Mouse (Mus musculus): Measurements from ENCODE around the gene Gucy2c. TPM values are rescaled to one million over a fixed set of nuclear protein-coding genes. Genes with fewer than 3 reads are reported as not detected.
"Not testable (repeated sequence)": the region's sequence is repeated elsewhere in the genome, so short reads cannot be mapped to it uniquely, and the experiment has no call there.

Gene Gucy2c
- polyA plus RNA-seq, 1 experiment from 2014 or later, result 0.40 TPM

DNA sequence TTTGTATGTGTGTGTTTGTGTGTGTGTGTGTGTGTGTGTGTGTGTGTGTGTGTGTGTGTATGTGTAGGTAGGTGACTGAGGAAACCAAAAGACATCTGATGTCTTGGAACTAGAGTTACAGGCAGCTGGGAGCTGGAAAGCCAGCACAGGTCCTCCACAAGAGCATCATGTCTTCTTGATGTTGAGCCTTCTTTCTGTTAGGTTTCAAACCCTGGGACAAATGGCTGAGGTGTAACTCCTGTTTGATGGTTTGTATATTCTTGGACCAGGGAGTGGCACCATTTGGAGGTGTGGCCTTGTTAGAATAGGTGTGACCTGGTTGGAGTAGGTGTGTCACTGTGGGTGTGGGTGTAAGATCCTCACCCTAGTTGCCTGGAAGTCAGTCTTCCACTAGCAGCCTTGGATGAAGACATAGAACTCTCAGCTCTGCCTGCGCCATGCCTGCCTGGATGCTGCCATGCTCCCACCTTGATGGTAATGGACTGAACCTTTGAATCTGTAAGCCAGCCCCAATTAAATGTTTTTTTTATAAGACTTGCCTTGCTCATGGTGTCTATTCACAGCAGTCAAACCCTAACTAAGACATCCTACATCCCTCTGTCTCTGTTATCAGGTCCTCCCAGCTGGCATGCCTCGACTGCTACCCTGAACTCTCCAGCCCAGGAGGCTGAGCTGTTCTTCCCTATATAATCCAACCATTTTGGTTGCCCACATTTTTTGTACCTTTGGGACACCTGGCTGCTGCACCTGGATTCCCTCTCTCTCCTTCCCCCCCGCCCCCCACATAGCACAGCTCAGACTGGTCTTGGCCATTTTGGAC lies 16.5 kb upstream of the Gucy2c start:
- H3K9ac ChIP-seq (ENCODE audit: low read length); H3K4me2 ChIP-seq (ENCODE audit: low read depth); H3K27ac ChIP-seq (ENCODE audit: low read depth, low read length); H3K36me3 ChIP-seq (ENCODE audit: control insufficient read depth, insufficient read depth, low read length); H3K4me3 ChIP-seq (ENCODE audit: low read depth, low read length); H3K4me1 ChIP-seq (ENCODE audit: control insufficient read depth, insufficient read depth, low read length); ATAC-seq (ENCODE audit: insufficient read depth, low FRiP score, low TSS enrichment); H3K9me3 ChIP-seq (ENCODE audit: control insufficient read depth, low read length); H3K27me3 ChIP-seq (ENCODE audit: control insufficient read depth, insufficient read depth, low read length); DNase-seq (ENCODE audit: low spot score): not testable (repeated sequence)
- 88% methylated on average over 3 of the region's 3 CpGs for WGBS

DNA sequence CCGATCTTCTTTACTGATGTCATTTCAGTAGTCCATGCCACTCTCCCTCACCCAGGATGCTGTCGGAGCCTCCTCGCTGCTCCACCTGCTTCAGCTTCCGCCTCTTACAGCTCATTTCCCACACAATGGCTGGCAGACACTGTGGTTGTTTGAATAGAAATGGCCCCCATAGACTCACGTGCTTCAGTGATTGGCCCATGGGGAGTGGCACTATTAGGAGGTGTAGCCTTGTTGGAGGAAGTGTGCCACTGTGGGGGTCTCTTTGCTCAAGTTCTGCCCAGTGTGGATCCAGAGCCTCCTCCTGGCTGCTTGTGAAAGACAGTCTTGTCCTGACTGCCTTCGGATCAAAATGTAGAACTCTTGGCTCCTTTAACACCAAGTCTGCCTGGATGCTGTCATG lies 14.3 kb upstream of the Gucy2c start:
- H3K9ac ChIP-seq (ENCODE audit: low read length), result no peak overlapping the region
- 50% methylated on average over 6 of the region's 6 CpGs for WGBS
- H3K4me1 ChIP-seq (ENCODE audit: control insufficient read depth, insufficient read depth, low read length), result no peaks in the 10 kb centered on the region
- DNase-seq (ENCODE audit: low spot score), result no peak
- no peaks in the 10 kb centered on the region for H3K36me3 ChIP-seq (ENCODE audit: control insufficient read depth, insufficient read depth, low read length)
- H3K9me3 ChIP-seq (ENCODE audit: control insufficient read depth, low read length), result no peaks in the 10 kb centered on the region
- no peak overlapping the region for H3K4me3 ChIP-seq (ENCODE audit: low read depth, low read length)
- no peak for ATAC-seq (ENCODE audit: insufficient read depth, low FRiP score, low TSS enrichment)
- no peak overlapping the region for H3K4me2 ChIP-seq (ENCODE audit: low read depth)
- no peak overlapping the region for H3K27ac ChIP-seq (ENCODE audit: low read depth, low read length)
- no peaks in the 10 kb centered on the region for H3K27me3 ChIP-seq (ENCODE audit: control insufficient read depth, insufficient read depth, low read length)

GRCm38 (mm10) chr6:136795110-136795509 lies 13.5 kb upstream of the Gucy2c start:
- no peaks in the 10 kb centered on the region for H3K27me3 ChIP-seq (ENCODE audit: control insufficient read depth, insufficient read depth, low read length)
- WGBS, result 52% methylated on average over 1 of the region's 1 CpGs
- no peaks in the 10 kb centered on the region for H3K4me1 ChIP-seq (ENCODE audit: control insufficient read depth, insufficient read depth, low read length)
- no peak for ATAC-seq (ENCODE audit: insufficient read depth, low FRiP score, low TSS enrichment)
- H3K9me3 ChIP-seq (ENCODE audit: control insufficient read depth, low read length), result no peaks in the 10 kb centered on the region
- H3K9ac ChIP-seq (ENCODE audit: low read length), result no peak overlapping the region
- DNase-seq (ENCODE audit: low spot score), result no peak
- H3K4me2 ChIP-seq (ENCODE audit: low read depth), result no peak overlapping the region
- H3K36me3 ChIP-seq (ENCODE audit: control insufficient read depth, insufficient read depth, low read length), result no peaks in the 10 kb centered on the region
- H3K27ac ChIP-seq (ENCODE audit: low read depth, low read length), result no peak overlapping the region
- H3K4me3 ChIP-seq (ENCODE audit: low read depth, low read length), result no peak overlapping the region

DNA sequence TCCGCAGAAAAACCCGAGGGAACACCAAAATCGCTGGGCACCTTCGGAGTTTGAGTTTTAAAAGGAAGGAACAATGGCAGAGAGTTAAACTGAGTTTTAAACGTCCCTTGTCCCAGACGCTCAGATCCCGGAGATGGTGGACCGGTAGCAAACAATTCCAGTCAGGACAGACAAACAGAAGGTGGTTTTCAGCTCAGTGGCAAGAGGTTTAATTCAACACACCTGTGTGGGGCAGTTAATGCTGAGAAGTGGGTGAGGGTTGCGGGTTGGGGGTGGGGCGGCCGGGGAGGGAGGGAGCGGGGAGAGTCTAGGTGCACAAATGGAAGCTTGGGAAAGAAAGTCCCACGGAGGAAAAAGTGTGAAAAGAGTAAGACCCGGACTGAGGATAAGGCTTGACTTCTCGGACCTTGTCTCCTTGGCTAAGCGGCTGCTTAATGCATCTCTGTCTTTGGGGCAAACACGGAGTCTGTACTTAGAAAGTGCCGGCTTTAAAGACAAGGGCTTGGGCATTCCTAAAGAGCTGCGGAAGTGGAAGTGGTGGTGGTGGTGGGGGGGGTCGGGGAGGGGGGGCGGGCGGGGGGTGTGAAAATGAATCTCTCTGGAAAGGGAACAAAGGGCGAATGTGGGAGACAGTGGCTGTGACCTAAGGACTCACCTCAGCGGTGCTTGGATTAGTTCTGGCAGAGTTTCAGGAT lies 12.4 kb upstream of the Gucy2c start:
- peak overlapping the region; percentile 63 for H3K4me2 ChIP-seq (ENCODE audit: low read depth)
- no peaks in the 10 kb centered on the region for H3K36me3 ChIP-seq (ENCODE audit: control insufficient read depth, insufficient read depth, low read length)
- 2% methylated on average over 21 of the region's 24 CpGs for whole genome bisulfite sequencing
- H3K27ac ChIP-seq (ENCODE audit: low read depth, low read length), result no peak overlapping the region
- peak overlapping the region; percentile 29 for H3K4me3 ChIP-seq (ENCODE audit: low read depth, low read length)
- peak overlapping the region; percentile 40 for H3K9ac ChIP-seq (ENCODE audit: low read length)
- no peaks in the 10 kb centered on the region for H3K9me3 ChIP-seq (ENCODE audit: control insufficient read depth, low read length)
- no peaks in the 10 kb centered on the region for H3K4me1 ChIP-seq (ENCODE audit: control insufficient read depth, insufficient read depth, low read length)
- ATAC-seq (ENCODE audit: insufficient read depth, low FRiP score, low TSS enrichment), result peak; percentile 47
- no peak for DNase-seq (ENCODE audit: low spot score)
- H3K27me3 ChIP-seq (ENCODE audit: control insufficient read depth, insufficient read depth, low read length), result no peaks in the 10 kb centered on the region

DNA sequence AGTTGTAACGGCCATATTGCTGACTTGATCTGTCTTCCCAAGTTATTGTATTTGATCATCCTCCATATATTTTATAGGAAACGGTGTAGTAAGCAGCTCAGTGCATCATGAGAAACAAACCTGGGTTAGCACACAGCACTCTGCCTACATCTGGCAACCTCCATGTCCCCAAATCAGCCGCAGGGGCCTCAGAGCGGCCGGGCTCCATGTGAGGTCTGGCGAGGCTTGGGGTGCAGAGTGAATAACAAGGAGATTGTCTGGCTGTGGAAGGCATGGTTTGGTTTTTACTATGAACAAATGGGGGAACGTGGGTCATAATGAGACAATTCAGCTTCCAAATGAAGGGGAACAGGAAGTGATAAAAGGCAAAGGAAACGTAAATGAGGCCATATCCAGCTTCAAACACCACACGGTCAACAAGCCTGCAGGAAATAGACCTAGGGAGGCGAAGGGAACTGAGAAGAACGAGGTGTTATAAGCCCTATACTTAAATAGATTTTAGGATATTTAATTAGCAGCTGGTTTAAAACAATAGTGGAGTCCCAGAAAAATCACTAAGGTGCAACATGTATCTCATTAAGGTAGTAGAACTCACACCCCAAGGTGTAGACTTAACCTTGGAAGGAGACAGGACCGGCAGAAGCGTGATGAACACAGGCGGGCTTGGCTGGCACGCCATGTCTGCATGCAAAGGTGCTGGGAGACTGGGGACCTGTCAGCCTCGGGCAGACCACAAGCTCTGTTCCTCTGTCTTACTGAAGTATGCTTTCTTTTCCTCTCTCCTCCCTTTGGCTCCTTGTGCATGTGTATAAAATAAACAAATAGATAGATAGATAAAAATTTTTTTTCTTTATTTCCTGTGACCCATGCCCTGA lies 11.6 kb upstream of the Gucy2c start:
- no peaks in the 10 kb centered on the region for H3K9me3 ChIP-seq (ENCODE audit: control insufficient read depth, low read length)
- no peaks in the 10 kb centered on the region for H3K27me3 ChIP-seq (ENCODE audit: control insufficient read depth, insufficient read depth, low read length)
- ATAC-seq (ENCODE audit: insufficient read depth, low FRiP score, low TSS enrichment) (no peak), DNase-seq (ENCODE audit: low spot score) (no peak)
- H3K36me3 ChIP-seq (ENCODE audit: control insufficient read depth, insufficient read depth, low read length), result no peaks in the 10 kb centered on the region
- H3K4me3 ChIP-seq (ENCODE audit: low read depth, low read length), result 0 out of 2 replicates have a peak overlapping the region, but pooled peaks have one; percentile 29
- no peak overlapping the region for H3K9ac ChIP-seq (ENCODE audit: low read length)
- 22% methylated on average over 16 of the region's 16 CpGs for WGBS
- peak overlapping the region; percentile 63 for H3K4me2 ChIP-seq (ENCODE audit: low read depth)
- no peaks in the 10 kb centered on the region for H3K4me1 ChIP-seq (ENCODE audit: control insufficient read depth, insufficient read depth, low read length)
- H3K27ac ChIP-seq (ENCODE audit: low read depth, low read length), result no peak overlapping the region

- no peak overlapping the region for H3K9ac ChIP-seq (ENCODE audit: low read length)
- no peak for ATAC-seq (ENCODE audit: insufficient read depth, low FRiP score, low TSS enrichment)
These were observed 7.9 kb upstream of the Gucy2c start for GRCm38 (mm10) chr6:136789391-136789971.

DNA sequence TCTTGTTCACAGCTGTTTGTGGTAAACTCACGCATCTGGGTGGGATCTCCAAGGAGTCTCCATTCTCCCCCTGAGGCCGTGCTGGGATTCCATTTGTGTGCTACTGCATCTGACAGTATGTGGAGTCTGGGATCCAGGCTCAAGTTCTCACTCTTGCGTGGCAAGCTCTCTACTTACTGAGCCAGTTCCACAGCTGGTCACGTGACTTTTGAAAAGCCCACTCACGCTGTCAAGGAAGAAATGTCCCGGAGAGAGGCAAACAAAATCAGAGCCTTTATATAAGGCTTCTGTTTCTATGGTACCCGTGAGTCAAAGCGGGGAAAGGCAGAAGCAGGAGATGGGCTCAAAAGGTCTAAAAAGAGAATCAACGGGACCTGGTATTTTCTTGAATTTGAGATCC lies 1.2 kb upstream of the Gucy2c start:
- H3K27ac ChIP-seq (ENCODE audit: low read depth, low read length), result no peak overlapping the region
- 84% methylated on average over 9 of the region's 9 CpGs for WGBS
- ATAC-seq (ENCODE audit: insufficient read depth, low FRiP score, low TSS enrichment) (no peak), DNase-seq (ENCODE audit: low spot score) (no peak)
- no peak overlapping the region for H3K9ac ChIP-seq (ENCODE audit: low read length)
- no peaks in the 10 kb centered on the region for H3K9me3 ChIP-seq (ENCODE audit: control insufficient read depth, low read length)
- H3K4me1 ChIP-seq (ENCODE audit: control insufficient read depth, insufficient read depth, low read length), result no peaks in the 10 kb centered on the region
- H3K4me2 ChIP-seq (ENCODE audit: low read depth), result no peak overlapping the region
- H3K4me3 ChIP-seq (ENCODE audit: low read depth, low read length), result no peak overlapping the region
- no peaks in the 10 kb centered on the region for H3K27me3 ChIP-seq (ENCODE audit: control insufficient read depth, insufficient read depth, low read length)
- H3K36me3 ChIP-seq (ENCODE audit: control insufficient read depth, insufficient read depth, low read length), result no peaks in the 10 kb centered on the region

More at GRCm38 (mm10) chr6:136789391-136789971, 7.9 kb upstream of the Gucy2c start:
- no peak overlapping the region for H3K4me3 ChIP-seq (ENCODE audit: low read depth, low read length)
- no peak overlapping the region for H3K27ac ChIP-seq (ENCODE audit: low read depth, low read length)
- no peaks in the 10 kb centered on the region for H3K36me3 ChIP-seq (ENCODE audit: control insufficient read depth, insufficient read depth, low read length)
- H3K4me2 ChIP-seq (ENCODE audit: low read depth), result no peak overlapping the region
- H3K27me3 ChIP-seq (ENCODE audit: control insufficient read depth, insufficient read depth, low read length), result no peaks in the 10 kb centered on the region
- DNase-seq (ENCODE audit: low spot score), result no peak
- no peaks in the 10 kb centered on the region for H3K9me3 ChIP-seq (ENCODE audit: control insufficient read depth, low read length)
- no peaks in the 10 kb centered on the region for H3K4me1 ChIP-seq (ENCODE audit: control insufficient read depth, insufficient read depth, low read length)
- 90% methylated on average over 5 of the region's 5 CpGs for WGBS

GRCm38 (mm10) chr6:136782146-136782545 lies 581 bp upstream of the Gucy2c start:
- Histone ChIP-seq H3K27me3 (ENCODE audit: control insufficient read depth, insufficient read depth, low read length) (no peaks in the 10 kb centered on the region), H3K4me2 (ENCODE audit: low read depth) (no peak overlapping the region), H3K9ac (ENCODE audit: low read length) (no peak overlapping the region), H3K9me3 (ENCODE audit: control insufficient read depth, low read length) (no peaks in the 10 kb centered on the region), H3K27ac (ENCODE audit: low read depth, low read length) (no peak overlapping the region), H3K4me1 (ENCODE audit: control insufficient read depth, insufficient read depth, low read length) (no peaks in the 10 kb centered on the region), H3K36me3 (ENCODE audit: control insufficient read depth, insufficient read depth, low read length) (no peaks in the 10 kb centered on the region), H3K4me3 (ENCODE audit: low read depth, low read length) (no peak overlapping the region)
- ATAC-seq (ENCODE audit: insufficient read depth, low FRiP score, low TSS enrichment) (no peak), DNase-seq (ENCODE audit: low spot score) (no peak)
- WGBS, result 85% methylated on average over 12 of the region's 12 CpGs
